Mouse (Mus musculus): ENCODE measurements at regions not wholly inside any gene's neighbourhood (a gene's known extent, or its start where the extent isn't known, plus 50 kb on each side); places are given as distances from the start of the nearest gene placed in this dataset.

DNA sequence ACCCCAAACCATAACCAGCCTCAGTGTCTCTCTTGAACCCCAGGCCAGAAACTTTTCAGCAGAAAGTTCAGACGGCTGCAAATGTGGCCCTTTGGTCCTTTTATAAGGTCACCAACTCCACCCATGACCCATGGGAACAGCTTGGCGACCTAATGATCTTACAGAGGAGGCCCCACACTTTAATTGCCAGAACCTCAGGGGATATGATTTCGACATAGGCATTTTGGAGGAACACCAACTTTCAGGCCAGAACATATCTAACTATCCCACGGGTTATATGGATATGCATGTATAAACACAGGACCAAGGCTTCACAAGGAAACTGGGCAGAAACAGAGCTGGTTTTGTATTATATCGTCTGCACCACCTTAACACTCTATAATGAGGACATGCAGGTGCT lies 833.5 kb upstream of the Car8 start:
- Histone ChIP-seq H3K27me3 (ENCODE audit: insufficient read depth, low read length) (no peaks in the 10 kb centered on the region), H3K27ac (ENCODE audit: low read depth) (no peak overlapping the region), H3K4me2 (ENCODE audit: low read depth, low read length) (no peak overlapping the region), H3K4me3 (ENCODE audit: low read depth, low read length) (no peak overlapping the region), H3K9ac (replicated peaks) (no peak overlapping the region), H3K36me3 (replicated peaks; ENCODE audit: insufficient read depth, low read length) (no peaks in the 10 kb centered on the region), H3K4me1 (ENCODE audit: insufficient read depth) (no peaks in the 10 kb centered on the region; the same call in 1 of the 2 replicates), H3K9me3 (ENCODE audit: low read length) (no peaks in the 10 kb centered on the region)
- DNase-seq, result no peak
- WGBS (ENCODE audit: insufficient replicate concordance), result 50% methylated on average over 5 of the region's 5 CpGs
- ATAC-seq, result no peak
- TF ChIP-seq CTCF (IDR thresholded peaks at IDR 0.05; ENCODE audit: low read depth) (no peak), EP300 (IDR thresholded peaks at IDR 0.05; ENCODE audit: low read depth) (no peak)

DNA sequence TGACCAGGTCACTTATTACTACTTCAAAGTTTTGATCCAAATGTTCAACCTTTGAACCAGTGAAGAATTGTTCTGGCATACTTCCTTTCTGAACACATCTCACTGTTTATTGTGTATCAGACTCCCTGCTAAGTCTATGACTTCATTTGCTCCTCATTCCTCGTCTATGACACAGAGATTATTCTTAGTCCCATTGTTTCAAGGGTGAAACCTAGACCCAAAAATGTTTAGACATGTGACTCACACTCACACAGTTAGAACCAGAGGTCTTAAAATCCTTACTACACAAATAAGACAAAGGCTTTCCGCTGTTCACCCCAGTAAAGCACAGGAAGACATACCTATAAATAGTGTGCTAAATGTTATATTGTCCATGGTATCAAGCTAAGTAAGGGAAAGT lies 829.0 kb upstream of the Car8 start:
- H3K9ac ChIP-seq (replicated peaks), result no peak overlapping the region
- no peak overlapping the region for H3K4me2 ChIP-seq (ENCODE audit: low read depth, low read length)
- H3K4me1 ChIP-seq (ENCODE audit: insufficient read depth), result no peaks in the 10 kb centered on the region
- TF ChIP-seq CTCF (IDR thresholded peaks at IDR 0.05; ENCODE audit: low read depth), result no peak
- no peak for TF ChIP-seq EP300 (IDR thresholded peaks at IDR 0.05; ENCODE audit: low read depth)
- no peaks in the 10 kb centered on the region for H3K27me3 ChIP-seq (ENCODE audit: insufficient read depth, low read length)
- no peaks in the 10 kb centered on the region for H3K36me3 ChIP-seq (replicated peaks; ENCODE audit: insufficient read depth, low read length)
- H3K4me3 ChIP-seq (ENCODE audit: low read depth, low read length), result no peak overlapping the region
- WGBS (ENCODE audit: insufficient replicate concordance), result 49% methylated on average over 2 of the region's 2 CpGs
- no peaks in the 10 kb centered on the region for H3K9me3 ChIP-seq (ENCODE audit: low read length)
- ATAC-seq, result peak; percentile 48
- no peak overlapping the region; the same call in 1 of the 2 replicates for H3K27ac ChIP-seq (ENCODE audit: low read depth)
- no peak for DNase-seq

- Histone ChIP-seq H3K27me3 (ENCODE audit: insufficient read depth, low read length) (no peaks in the 10 kb centered on the region), H3K4me1 (ENCODE audit: insufficient read depth) (no peaks in the 10 kb centered on the region), H3K9ac (replicated peaks) (no peak overlapping the region), H3K4me3 (ENCODE audit: low read depth, low read length) (no peak overlapping the region), H3K36me3 (replicated peaks; ENCODE audit: insufficient read depth, low read length) (no peaks in the 10 kb centered on the region), H3K4me2 (ENCODE audit: low read depth, low read length) (no peak overlapping the region), H3K27ac (ENCODE audit: low read depth) (no peak overlapping the region), H3K9me3 (ENCODE audit: low read length) (no peaks in the 10 kb centered on the region)
- DNase-seq (no peak), ATAC-seq (no peak)
- WGBS (ENCODE audit: insufficient replicate concordance), result 49% methylated on average over 10 of the region's 10 CpGs
- TF ChIP-seq CTCF (IDR thresholded peaks at IDR 0.05; ENCODE audit: low read depth) (no peak), EP300 (IDR thresholded peaks at IDR 0.05; ENCODE audit: low read depth) (no peak)
Observed at GRCm38 (mm10) chr4:9065981-9066815, 827.4 kb upstream of the Car8 start.

DNA sequence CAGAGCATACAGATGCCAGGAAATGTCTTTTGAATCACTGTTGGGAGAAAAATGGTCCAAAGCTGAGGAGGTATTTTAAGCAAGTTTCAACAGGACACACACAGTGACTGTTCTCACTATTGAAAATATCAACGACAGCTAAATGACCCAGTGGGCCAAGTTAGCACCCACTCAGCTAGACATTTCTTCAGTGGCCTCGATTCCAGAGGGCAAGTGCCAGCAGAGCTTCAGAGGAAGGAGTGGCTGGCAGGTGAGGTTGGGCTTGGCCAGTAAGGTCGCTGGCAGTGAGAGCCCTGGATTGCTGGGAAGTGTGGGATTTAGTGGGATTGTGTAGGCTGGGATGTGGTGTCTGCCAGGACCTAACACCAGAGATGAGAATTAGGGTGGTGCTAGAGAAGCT lies 823.1 kb upstream of the Car8 start:
- 59% methylated on average over 3 of the region's 3 CpGs for whole genome bisulfite sequencing (ENCODE audit: insufficient replicate concordance)
- Histone ChIP-seq H3K4me1 (ENCODE audit: insufficient read depth) (no peaks in the 10 kb centered on the region), H3K9ac (replicated peaks) (no peak overlapping the region), H3K4me3 (ENCODE audit: low read depth, low read length) (no peak overlapping the region), H3K36me3 (replicated peaks; ENCODE audit: insufficient read depth, low read length) (no peaks in the 10 kb centered on the region), H3K4me2 (ENCODE audit: low read depth, low read length) (no peak overlapping the region), H3K27ac (ENCODE audit: low read depth) (no peak overlapping the region), H3K9me3 (ENCODE audit: low read length) (no peaks in the 10 kb centered on the region), H3K27me3 (ENCODE audit: insufficient read depth, low read length) (no peaks in the 10 kb centered on the region)
- TF ChIP-seq CTCF (IDR thresholded peaks at IDR 0.05; ENCODE audit: low read depth) (no peak), EP300 (IDR thresholded peaks at IDR 0.05; ENCODE audit: low read depth) (no peak)
- ATAC-seq, result no peak
- DNase-seq, result no peak

- H3K4me2 ChIP-seq (ENCODE audit: low read depth, low read length), result no peak overlapping the region
- no peaks in the 10 kb centered on the region for H3K4me1 ChIP-seq (ENCODE audit: insufficient read depth)
- TF ChIP-seq CTCF (IDR thresholded peaks at IDR 0.05; ENCODE audit: low read depth) (no peak), EP300 (IDR thresholded peaks at IDR 0.05; ENCODE audit: low read depth) (no peak)
- H3K9ac ChIP-seq (replicated peaks), result no peak overlapping the region
- H3K27me3 ChIP-seq (ENCODE audit: insufficient read depth, low read length), result no peaks in the 10 kb centered on the region
- H3K4me3 ChIP-seq (ENCODE audit: low read depth, low read length), result no peak overlapping the region
- ATAC-seq (0 out of 2 replicates have a peak, but pooled peaks have one; percentile 29), DNase-seq (no peak)
- WGBS (ENCODE audit: insufficient replicate concordance), result 64% methylated on average over 5 of the region's 5 CpGs
- no peak overlapping the region for H3K27ac ChIP-seq (ENCODE audit: low read depth)
- no peaks in the 10 kb centered on the region for H3K36me3 ChIP-seq (replicated peaks; ENCODE audit: insufficient read depth, low read length)
- H3K9me3 ChIP-seq (ENCODE audit: low read length), result no peaks in the 10 kb centered on the region
Observed at GRCm38 (mm10) chr4:9060221-9060620, 821.4 kb upstream of the Car8 start.

GRCm38 (mm10) chr4:9057676-9058075 lies 818.8 kb upstream of the Car8 start:
- no peak for ATAC-seq
- TF ChIP-seq CTCF (IDR thresholded peaks at IDR 0.05; ENCODE audit: low read depth) (no peak), EP300 (IDR thresholded peaks at IDR 0.05; ENCODE audit: low read depth) (no peak)

More at GRCm38 (mm10) chr4:9057676-9058075, 818.8 kb upstream of the Car8 start:
- Histone ChIP-seq H3K4me2 (ENCODE audit: low read depth, low read length) (no peak overlapping the region), H3K9me3 (ENCODE audit: low read length) (no peaks in the 10 kb centered on the region), H3K27me3 (ENCODE audit: insufficient read depth, low read length) (no peaks in the 10 kb centered on the region), H3K9ac (replicated peaks) (no peak overlapping the region), H3K36me3 (replicated peaks; ENCODE audit: insufficient read depth, low read length) (no peaks in the 10 kb centered on the region), H3K27ac (ENCODE audit: low read depth) (no peak overlapping the region), H3K4me3 (ENCODE audit: low read depth, low read length) (no peak overlapping the region), H3K4me1 (ENCODE audit: insufficient read depth) (no peaks in the 10 kb centered on the region)
- DNase-seq, result no peak
- WGBS (ENCODE audit: insufficient replicate concordance), result 68% methylated on average over 4 of the region's 4 CpGs
